Mouse (Mus musculus): Measurements from ENCODE around the gene Phc3.

DNA sequence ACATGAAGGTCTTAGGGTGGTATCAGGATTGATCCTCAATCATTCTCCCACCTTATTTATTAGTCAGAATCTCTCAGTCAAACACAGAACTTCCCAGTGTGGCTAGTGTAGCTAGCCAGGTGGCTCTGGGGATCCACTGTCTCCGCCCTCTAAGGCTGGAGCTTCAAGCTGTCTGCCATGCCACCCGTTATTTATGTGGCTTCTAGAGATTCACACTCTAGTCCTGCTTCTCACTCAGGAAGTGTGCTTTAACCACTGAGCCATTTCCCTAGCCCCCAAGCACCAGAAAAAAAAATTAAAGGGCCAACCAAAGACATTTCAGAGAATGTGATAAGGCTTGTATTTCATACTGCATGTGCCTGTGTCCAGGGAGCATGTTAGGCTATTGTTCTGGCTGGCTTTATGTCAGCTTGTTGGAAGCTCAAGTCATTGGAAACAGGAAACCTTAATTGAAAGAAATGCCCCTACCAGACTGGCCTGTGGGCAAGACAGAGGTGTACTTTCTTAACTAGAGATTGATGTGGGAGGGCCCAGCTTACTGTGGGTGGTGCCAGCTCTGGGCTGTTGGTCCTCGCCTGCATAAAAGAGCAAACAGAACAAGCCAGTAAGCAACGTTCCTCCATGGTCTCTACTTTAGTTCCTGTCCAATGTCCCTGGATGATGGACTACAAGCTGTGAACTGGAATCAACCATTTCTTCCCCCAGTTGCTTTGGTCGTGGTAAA lies 105.3 kb downstream of the Phc3 start:
- TF ChIP-seq POLR2AphosphoS2 (IDR thresholded peaks at IDR 0.05; ENCODE audit: insufficient read length, low read depth) (no peak), POLR2A (IDR thresholded peaks at IDR 0.05; ENCODE audit: insufficient read length, low read depth) (no peak), MAX (IDR thresholded peaks at IDR 0.05; ENCODE audit: low read depth) (no peak), SRF (IDR thresholded peaks at IDR 0.05; ENCODE audit: control insufficient read depth, insufficient read length, low read depth) (no peak), TCF12 (IDR thresholded peaks at IDR 0.05; ENCODE audit: insufficient read depth, poor library complexity, severe bottlenecking) (no peak), MYOD1 (IDR thresholded peaks at IDR 0.05; ENCODE audit: control insufficient read depth in 1 of 3, insufficient read length in 2 of 3, low read depth in 2 of 3) (no peak), TCF3 (IDR thresholded peaks at IDR 0.05; ENCODE audit: insufficient read length, low read depth) (no peak), USF1 (IDR thresholded peaks at IDR 0.05; ENCODE audit: low read depth) (no peak), E2F4 (IDR thresholded peaks at IDR 0.05; ENCODE audit: insufficient read depth) (no peak), MYOG (IDR thresholded peaks at IDR 0.05; ENCODE audit: control insufficient read depth in 1 of 3, insufficient read depth in 1 of 3, insufficient read length in 2 of 3, low read depth in 2 of 3) (no peak), CEBPB (IDR thresholded peaks at IDR 0.05; ENCODE audit: insufficient read depth, poor library complexity, severe bottlenecking) (no peak), REST (IDR thresholded peaks at IDR 0.05; ENCODE audit: insufficient read depth, insufficient read length) (no peak)

Measured in myocyte (in vitro differentiated cells).